Mouse (Mus musculus) ES-E14 (cell line): ENCODE results near the gene Map9. TPM values are rescaled to one million over a fixed set of nuclear protein-coding genes. Genes with fewer than 3 reads are reported as not detected.

Source experiments
- DNase-seq: peaks from one replicate; pipeline ENCODE4 v3.0.0-alpha.2; 2013; ENCODE audit warnings: low read depth, low spot score
- H3K27ac ChIP-seq: 2 replicates; pipeline ENCODE4 v1.5.1; 2012; ENCODE audit warnings: low read depth, mild to moderate bottlenecking, low read length, moderate library complexity, mixed read lengths; ENCODE audit not compliant: poor library complexity, insufficient read depth, severe bottlenecking
- H3K36me3 ChIP-seq: 2 replicates; pipeline ENCODE4 v1.6.1; 2012; ENCODE audit warnings: mild to moderate bottlenecking, low read length, moderate library complexity, mixed read lengths; ENCODE audit not compliant: control insufficient read depth, poor library complexity, insufficient read depth, severe bottlenecking
- H3K4me1 ChIP-seq, 2 experiments: fragments of 150-350 bp in 1 of 2; sonication (generic) in 1 of 2; 2 replicates each; pipeline ENCODE4 v1.6.1; 2012; ENCODE audit warnings: low read length in 2 of 2, mild to moderate bottlenecking in 1 of 2, mixed read lengths in 1 of 2; ENCODE audit not compliant: control insufficient read depth in 2 of 2, insufficient read depth in 2 of 2, poor library complexity in 1 of 2
- H3K4me3 ChIP-seq, 2 experiments: fragments of 150-350 bp in 1 of 2; sonication (generic) in 1 of 2; 2 replicates each; pipeline ENCODE4 v1.5.1; 2012; ENCODE audit warnings: low read length in 2 of 2, low read depth in 1 of 2, mild to moderate bottlenecking in 1 of 2, mixed read lengths in 1 of 2; ENCODE audit not compliant: insufficient read depth in 1 of 2, poor library complexity in 1 of 2, severe bottlenecking in 1 of 2
- H3K9ac ChIP-seq: 2 replicates; pipeline ENCODE4 v1.6.1; 2012; ENCODE audit warnings: low read depth, mild to moderate bottlenecking, low read length, mixed read lengths; ENCODE audit not compliant: poor library complexity, insufficient read depth, severe bottlenecking
- H3K9me3 ChIP-seq: fragments of 150-350 bp; sonication (generic); 2 replicates; pipeline ENCODE4 v1.6.1; 2012; ENCODE audit warnings: low read depth, mild to moderate bottlenecking, low read length; ENCODE audit not compliant: control insufficient read depth, insufficient read depth
- CHD2 ChIP-seq: IDR thresholded peaks from 2 replicates; pipeline ENCODE4 v1.6.1; 2014; ENCODE audit warnings: mild to moderate bottlenecking, low read depth, low read length, inconsistent platforms
- HCFC1 ChIP-seq: IDR thresholded peaks from 2 replicates; pipeline ENCODE4 v1.6.1; 2012; ENCODE audit warnings: low read length, inconsistent platforms, borderline replicate concordance; ENCODE audit not compliant: insufficient read depth
- MAFK ChIP-seq: IDR thresholded peaks from 2 replicates; pipeline ENCODE4 v1.6.1; 2014; ENCODE audit warnings: mild to moderate bottlenecking, low read depth, low read length, inconsistent platforms; ENCODE audit not compliant: insufficient read depth
- ZC3H11A ChIP-seq: IDR thresholded peaks from 2 replicates; pipeline ENCODE4 v1.6.1; 2012; ENCODE audit warnings: low read depth, mild to moderate bottlenecking, inconsistent platforms, low read length, borderline replicate concordance
- ZNF384 ChIP-seq: IDR thresholded peaks from 2 replicates; pipeline ENCODE4 v1.6.1; 2012; ENCODE audit warnings: low read depth, low read length, inconsistent platforms
- in situ Hi-C, 2 experiments: fragments of 600-800 bp; cut with MboI; formaldehyde crosslinking; loops; one replicate each; pipeline ENCODE4 v1.15.1; 2025; ENCODE audit warnings: low sequenced_read_pairs in 2 of 2, inconsistent platforms in 1 of 2; ENCODE audit not compliant: unreplicated experiment in 2 of 2
- total RNA-seq: library from RNA; depleted of rRNA; stranded (reverse); fragments of 300-350 nt; gene quantifications from 2 replicates; pipeline ENCODE4 v1.2.3, GENCODE M21; 2012

Gene Map9
- total RNA-seq, 1 experiment = 4.3 TPM

DNA sequence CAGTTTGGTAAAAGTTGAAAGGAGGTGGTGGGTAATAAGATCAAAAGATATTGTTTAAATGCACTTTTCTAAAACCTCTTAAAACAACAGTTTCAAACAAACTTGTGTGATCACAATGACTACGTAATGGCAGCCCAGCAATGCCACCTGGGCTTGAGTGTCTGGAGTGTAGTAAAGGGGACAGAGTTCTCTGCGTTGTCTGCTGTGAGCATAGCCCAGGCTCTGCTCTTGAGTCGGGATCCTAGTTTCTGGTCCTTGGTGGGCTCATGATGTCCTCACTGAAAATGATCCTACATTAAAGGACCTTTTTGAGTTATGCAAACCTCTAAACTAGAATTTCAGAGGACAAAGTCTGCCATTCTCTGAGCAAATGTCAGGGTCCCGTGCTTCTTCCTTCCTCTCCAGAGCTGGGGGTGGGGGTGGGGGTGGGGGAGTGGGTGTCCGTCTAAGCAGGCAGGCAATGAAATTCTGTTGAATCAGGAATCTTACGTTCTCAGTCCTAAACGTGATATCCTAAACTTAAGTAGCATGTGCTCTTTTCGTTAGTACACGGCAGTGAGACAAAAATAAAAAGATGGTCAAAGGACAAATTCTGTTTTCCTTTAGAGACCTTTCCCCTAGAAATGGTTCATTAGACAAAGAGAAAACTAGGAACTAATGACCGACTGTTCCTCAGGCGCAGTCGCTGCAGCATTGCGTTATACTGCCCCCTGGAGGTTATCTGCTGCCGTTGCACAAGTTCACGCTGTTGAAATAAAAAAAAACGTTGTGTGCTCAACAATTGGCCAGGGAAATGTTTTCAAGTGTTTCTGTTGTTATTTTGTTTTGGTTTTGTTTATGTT is 24.5 kb upstream of the Map9 start:
- peak; percentile 50 for DNase-seq
- H3K9ac ChIP-seq = no peak overlapping the region
- in situ Hi-C loops = loop anchor here (10.0 to 25.0 kb wide), 2 partner anchors 271 to 299 kb away; partner anchors contain the start of gene Gucy1b1 (in 1 of the 2)
- no peaks in the 10 kb centered on the region for H3K9me3 ChIP-seq
- no peak overlapping the region for H3K27ac ChIP-seq
- H3K4me3 ChIP-seq = no peak overlapping the region
- no peaks in the 10 kb centered on the region for H3K4me1 ChIP-seq
- TF ChIP-seq MAFK (no peak), CHD2 (no peak), ZC3H11A (peak; percentile 54; the same call in 1 of the 2 replicates), HCFC1 (no peak), ZNF384 (peak; percentile 90)
- H3K36me3 ChIP-seq = no peaks in the 10 kb centered on the region

- Histone ChIP-seq H3K36me3 (no peaks in the 10 kb centered on the region), H3K27ac (no peak overlapping the region), H3K9ac (no peak overlapping the region), H3K4me1 (peaks cover 0 to 2% of the 10 kb centered on the region in 2 experiments; a peak in 1 of 4 replicates), H3K4me3 (no peak overlapping the region), H3K9me3 (no peaks in the 10 kb centered on the region)
- DNase-seq = no peak
- in situ Hi-C loops = loop anchor here in 1 of 2 experiments (25.0 kb wide), 1 partner anchor 278 kb away; the partner anchor contains the start of gene Gucy1b1
- TF ChIP-seq MAFK (no peak), ZC3H11A (no peak)
Observed at GRCm38 (mm10) chr3:82340111-82340510, 17.7 kb upstream of the Map9 start.

DNA sequence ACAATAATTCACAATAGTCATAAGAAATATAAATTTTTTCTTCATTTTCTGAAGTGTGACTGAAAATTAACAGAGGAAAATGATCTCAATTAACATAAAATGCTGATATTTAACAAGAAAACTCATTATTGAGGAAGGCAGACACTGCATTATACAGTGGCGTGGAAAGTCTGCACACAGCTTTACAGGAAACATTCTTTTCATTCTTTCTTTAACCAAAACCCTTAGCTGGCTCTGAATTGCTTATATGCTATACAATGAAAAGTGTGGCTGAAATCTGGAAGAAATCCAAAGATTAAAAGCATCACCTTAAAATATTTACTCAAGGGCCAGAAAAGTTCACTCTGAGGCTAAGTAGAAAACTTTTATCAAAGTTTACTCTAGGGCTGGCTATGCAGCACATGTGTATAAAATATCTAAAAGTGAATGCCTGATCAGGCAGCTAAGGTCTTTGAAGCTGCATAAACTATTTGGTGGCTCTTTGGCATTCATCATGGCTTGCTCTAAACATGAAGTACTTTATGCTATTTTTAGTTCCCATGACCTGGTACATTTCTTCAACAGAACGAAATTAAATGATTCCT is 9.5 kb upstream of the Map9 start:
- no peak overlapping the region for H3K4me3 ChIP-seq
- no peaks in the 10 kb centered on the region for H3K36me3 ChIP-seq
- no peak overlapping the region for H3K27ac ChIP-seq
- DNase-seq = no peak
- no peak overlapping the region for H3K9ac ChIP-seq
- in situ Hi-C loops = loop anchor here in 1 of 2 experiments (25.0 kb wide), 1 partner anchor 286 kb away; the partner anchor contains the start of gene Gucy1b1
- TF ChIP-seq ZC3H11A (no peak), CHD2 (no peak), HCFC1 (no peak), ZNF384 (no peak), MAFK (no peak)
- no peaks in the 10 kb centered on the region for H3K9me3 ChIP-seq
- H3K4me1 ChIP-seq = no peaks in the 10 kb centered on the region

DNA sequence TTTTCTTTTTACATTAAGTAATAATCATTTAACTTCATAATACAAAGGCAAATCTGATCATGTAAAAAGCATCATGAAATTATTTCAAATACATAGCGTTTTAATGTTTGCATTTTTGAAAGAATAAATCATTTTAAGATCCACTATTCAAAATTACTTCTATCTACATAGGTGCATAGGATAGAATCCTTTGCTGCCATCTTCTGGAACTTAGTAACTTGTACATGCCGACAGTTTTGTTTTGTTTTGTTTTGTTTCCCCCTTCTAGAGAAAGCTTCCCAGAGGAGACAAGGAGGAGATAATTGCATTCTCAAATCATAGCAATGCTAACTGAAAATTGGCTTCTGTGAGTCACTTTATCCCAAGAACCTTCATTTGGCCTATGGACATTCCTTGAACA is 7.5 kb upstream of the Map9 start:
- no peak for DNase-seq
- Histone ChIP-seq H3K36me3 (no peaks in the 10 kb centered on the region), H3K9ac (no peak overlapping the region), H3K4me1 (no peaks in the 10 kb centered on the region), H3K27ac (no peak overlapping the region), H3K9me3 (no peaks in the 10 kb centered on the region), H3K4me3 (no peak overlapping the region)
- TF ChIP-seq MAFK = no peak
- TF ChIP-seq ZNF384 = no peak
- no peak for TF ChIP-seq CHD2
- TF ChIP-seq ZC3H11A = no peak
- TF ChIP-seq HCFC1 = no peak
- in situ Hi-C loops = loop anchor here (25.0 kb wide), 2 partner anchors 512 to 712 kb away; partner anchors contain the start of gene Plrg1 (in 1 of the 2)
